Mouse (Mus musculus): ENCODE data around the gene Tnfsf4.

- TF ChIP-seq CTCF (IDR thresholded peaks at IDR 0.05; ENCODE audit: control insufficient read depth, insufficient read depth, low read length) (no peak), POLR2A (IDR thresholded peaks at IDR 0.05; ENCODE audit: borderline replicate concordance, control insufficient read depth, low read depth, low read length) (no peak)
These were observed 19.3 kb upstream of the Tnfsf4 start for GRCm38 (mm10) chr1:161375866-161376265.

Data from bone marrow, adult 2 months (tissue).